Mouse (Mus musculus) duodenum, adult 2 months (tissue): Measurements from ENCODE around the gene Glp2r. TPM values are rescaled to one million over a fixed set of nuclear protein-coding genes. Genes with fewer than 3 reads are reported as not detected.

ENCODE experiments used
- polyA plus RNA-seq: library from polyadenylated mRNA; depleted of rRNA; stranded (reverse); fragments of >200 nt; gene quantifications from 2 replicates; pipeline ENCODE4 v1.2.3, GENCODE M21; 2012; ENCODE audit warnings: low replicate concordance; rRNA removed

Glp2r gene
- 0.41 and 1.1 TPM in 2 replicates for polyA plus RNA-seq

GRCm38 (mm10) chr11:67771053-67771452 is at the start of gene Glp2r:
Gene Glp2r, minus strand, starts transcription at chr11:67771153.

GRCm38 (mm10) chr11:67797931-67798330 is 27.0 kb upstream of the Glp2r start, which contains the start of gene Dhrs7c:
Gene Dhrs7c, plus strand, starts transcription at chr11:67798187.

GRCm38 (mm10) chr11:67774379-67774778 is 3.4 kb upstream of the Glp2r start, which contains the start of gene Gsg1l2:
Gene Gsg1l2, plus strand, starts transcription at chr11:67774608.

GRCm38 (mm10) chr11:67694703-67695376 is 76.1 kb downstream of the Glp2r start, which contains the start of gene Rcvrn:
Gene Rcvrn, plus strand, starts transcription at chr11:67695326.

Other genes with a start within 250 kb of the Glp2r start
- not detected in 2 replicates for gene Rcvrn, start 75.8 kb downstream of the Glp2r start, polyA plus RNA-seq
- gene Gsg1l2, start 3.5 kb upstream of the Glp2r start, polyA plus RNA-seq: 0.08 and 0.26 TPM in 2 replicates
- not detected in 2 replicates for gene Dhrs7c, start 27.0 kb upstream of the Glp2r start, polyA plus RNA-seq
- 12.5 and 16.9 TPM in 2 replicates for gene Usp43, start 151.0 kb upstream of the Glp2r start, polyA plus RNA-seq
- gene Cfap52, start 194.5 kb upstream of the Glp2r start, polyA plus RNA-seq: 0.37 TPM in 1 of 2 replicates, not detected in the other
- 1.4 and 1.7 TPM in 2 replicates for gene Stx8, start 195.0 kb upstream of the Glp2r start, polyA plus RNA-seq